Mouse (Mus musculus) hindbrain, embryonic 11.5 days (tissue): ENCODE data around the gene Oca2. TPM values are rescaled to one million over a fixed set of nuclear protein-coding genes. Genes with fewer than 3 reads are reported as not detected.

Source experiments
- ATAC-seq: fragments of 200-750 bp; cut with Nextera tagmentation; 2 replicates; pipeline ENCODE4 v1.8.0; 2017; ENCODE audit warnings: mild to moderate bottlenecking, moderate TSS enrichment, moderate library complexity; ENCODE audit not compliant: low FRiP score
- DNase-seq: peaks from one replicate; pipeline ENCODE4 v3.0.0-alpha.2; 2015; ENCODE audit warnings: low spot score
- H3K27ac ChIP-seq: fragments of 300-500 bp; sonication (generic); 2 replicates; pipeline ENCODE4 v1.5.1; 2014; ENCODE audit warnings: mild to moderate bottlenecking, low read depth, low read length
- H3K27me3 ChIP-seq: fragments of 300-500 bp; sonication (generic); 2 replicates; pipeline ENCODE4 v1.6.1; 2014; ENCODE audit warnings: mild to moderate bottlenecking, low read length, moderate library complexity, mixed read lengths; ENCODE audit not compliant: control insufficient read depth, insufficient read depth
- H3K36me3 ChIP-seq: fragments of 300-500 bp; sonication (generic); 2 replicates; pipeline ENCODE4 v1.6.1; 2014; ENCODE audit warnings: mild to moderate bottlenecking, low read length, moderate library complexity, mixed read lengths; ENCODE audit not compliant: control insufficient read depth, insufficient read depth
- H3K4me1 ChIP-seq: fragments of 300-500 bp; sonication (generic); replicated peaks from 2 replicates; pipeline ENCODE4 v1.6.1; 2014; ENCODE audit warnings: low read length, mixed read lengths; ENCODE audit not compliant: control insufficient read depth, insufficient read depth
- H3K4me2 ChIP-seq: fragments of 300-500 bp; sonication (generic); replicated peaks from 2 replicates; pipeline ENCODE4 v1.6.1; 2014; ENCODE audit warnings: mild to moderate bottlenecking, low read depth, low read length
- H3K4me3 ChIP-seq: fragments of 300-500 bp; sonication (generic); 2 replicates; pipeline ENCODE4 v1.5.1; 2014; ENCODE audit warnings: low read depth, low read length
- H3K9ac ChIP-seq: fragments of 300-500 bp; sonication (generic); 2 replicates; pipeline ENCODE4 v1.6.1; 2014; ENCODE audit warnings: low read depth, low read length
- H3K9me3 ChIP-seq: fragments of 300-500 bp; sonication (generic); 2 replicates; pipeline ENCODE4 v1.6.1; 2016; ENCODE audit warnings: low read length; ENCODE audit not compliant: control insufficient read depth
- WGBS: fragments of 180-500 bp; shearing (Covaris S2); extraction: QIAGEN DNeasy Blood & Tissue Kit; methylation state at CpG from one replicate; pipeline ENCODE4 v1.1.7; 2014; 5-methylcytosine and 5-hydroxymethylcytosine counted together
- polyA plus RNA-seq: library from polyadenylated mRNA; unstranded; fragments of >200 nt; fragmentation: Nextera tagmentation; extraction: Ambion mirVana; gene quantifications from 2 replicates; pipeline ENCODE4 v1.2.1, GENCODE M21; 2014

Gene Oca2
- 0.32 and 0.56 TPM in 2 replicates for polyA plus RNA-seq

GRCm38 (mm10) chr7:56239543-56239942 is at the start of gene Oca2:
TSS of gene Oca2 (plus strand) at chr7:56239760.
- no peak for DNase-seq

DNA sequence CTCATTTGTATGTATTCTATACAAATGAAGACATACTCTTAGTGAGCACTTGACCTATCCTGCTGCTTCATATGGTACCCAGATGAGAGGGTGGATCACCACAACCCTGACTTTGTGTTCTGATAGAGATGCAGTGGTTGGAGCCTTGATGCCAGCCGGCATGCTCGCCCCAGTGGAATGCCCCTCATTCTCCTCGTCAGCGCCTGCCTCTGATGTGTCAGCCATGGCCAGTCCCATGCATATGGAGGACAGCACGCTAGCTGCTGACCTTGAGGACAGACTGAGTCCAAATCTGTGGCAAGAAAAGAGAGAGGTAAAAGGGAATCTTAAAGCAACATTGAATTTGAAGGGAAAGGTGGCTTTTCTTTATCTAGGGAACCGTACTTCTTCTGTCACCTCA is 48.5 kb upstream of the Oca2 start:
- no peaks in the 10 kb centered on the region for H3K9me3 ChIP-seq
- WGBS, result 91% methylated on average over 6 of the region's 6 CpGs
- 0 out of 2 replicates have a peak, but pooled peaks cover under 1% of the 10 kb centered on the region for H3K36me3 ChIP-seq
- no peak overlapping the region for H3K4me2 ChIP-seq
- no peaks in the 10 kb centered on the region for H3K4me1 ChIP-seq
- ATAC-seq (no peak), DNase-seq (no peak)
- H3K4me3 ChIP-seq, result no peak overlapping the region
- no peak overlapping the region for H3K27ac ChIP-seq
- H3K9ac ChIP-seq, result no peak overlapping the region
- no peaks in the 10 kb centered on the region for H3K27me3 ChIP-seq

More at GRCm38 (mm10) chr7:56239543-56239942, at the start of gene Oca2:
- Histone ChIP-seq H3K27me3 (no peaks in the 10 kb centered on the region), H3K27ac (no peak within 1 kb of the TSS), H3K4me2 (no peak within 1 kb of the TSS), H3K9ac (no peak within 1 kb of the TSS), H3K4me1 (no peaks in the 10 kb centered on the region), H3K4me3 (no peak within 1 kb of the TSS), H3K9me3 (no peaks in the 10 kb centered on the region), H3K36me3 (no peaks in the 10 kb centered on the region)
- WGBS, result 40% methylated on average over 3 of the region's 3 CpGs
- no peak for ATAC-seq

- H3K9ac ChIP-seq, result no peak overlapping the region
- no peak overlapping the region for H3K4me2 ChIP-seq
- no peak overlapping the region for H3K27ac ChIP-seq
- no peaks in the 10 kb centered on the region for H3K27me3 ChIP-seq
- ATAC-seq, result no peak
- H3K9me3 ChIP-seq, result no peaks in the 10 kb centered on the region
- DNase-seq, result no peak
- H3K4me3 ChIP-seq, result no peak overlapping the region
- no peaks in the 10 kb centered on the region for H3K36me3 ChIP-seq
- WGBS, result 70% methylated on average over 4 of the region's 4 CpGs
- no peaks in the 10 kb centered on the region for H3K4me1 ChIP-seq
These were observed 47.9 kb upstream of the Oca2 start for GRCm38 (mm10) chr7:56191661-56192060.

GRCm38 (mm10) chr7:56201483-56202218 is 37.9 kb upstream of the Oca2 start:
- H3K27ac ChIP-seq, result no peak overlapping the region
- no peaks in the 10 kb centered on the region for H3K4me1 ChIP-seq
- H3K9me3 ChIP-seq, result no peaks in the 10 kb centered on the region
- no peak for DNase-seq
- 98% methylated on average over 10 of the region's 10 CpGs for WGBS
- no peak for ATAC-seq
- H3K27me3 ChIP-seq, result no peaks in the 10 kb centered on the region
- H3K36me3 ChIP-seq, result peaks cover 7% of the 10 kb centered on the region; the same call in 1 of the 2 replicates
- no peak overlapping the region for H3K9ac ChIP-seq
- H3K4me3 ChIP-seq, result no peak overlapping the region
- H3K4me2 ChIP-seq, result no peak overlapping the region

DNA sequence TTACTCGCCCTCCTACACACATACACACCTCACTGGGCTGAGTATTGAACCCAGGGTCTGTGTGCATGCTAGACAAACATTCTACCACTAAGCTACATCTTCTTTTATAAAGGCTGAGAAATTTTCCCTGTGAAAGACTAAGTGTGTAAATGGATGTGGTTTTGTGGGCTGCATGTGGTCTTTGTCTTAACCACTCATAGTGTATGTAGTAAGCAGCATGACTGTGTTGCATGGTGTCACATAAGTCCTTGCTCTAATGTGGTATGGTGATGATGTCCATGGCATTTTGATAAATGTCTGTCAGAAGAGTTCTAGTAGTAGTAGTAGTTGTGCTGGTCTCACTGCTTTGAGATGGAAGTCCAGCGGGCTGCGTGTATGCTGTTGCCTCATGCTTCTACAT is 36.7 kb upstream of the Oca2 start:
- Histone ChIP-seq H3K36me3 (peaks cover 7% of the 10 kb centered on the region; the same call in 1 of the 2 replicates), H3K4me2 (no peak overlapping the region), H3K27ac (no peak overlapping the region), H3K4me3 (no peak overlapping the region), H3K4me1 (no peaks in the 10 kb centered on the region), H3K9me3 (no peaks in the 10 kb centered on the region), H3K9ac (no peak overlapping the region), H3K27me3 (no peaks in the 10 kb centered on the region)
- WGBS, result 93% methylated on average over 3 of the region's 3 CpGs
- ATAC-seq (no peak), DNase-seq (no peak)

- DNase-seq (no peak), ATAC-seq (no peak)
- Histone ChIP-seq H3K27ac (no peak overlapping the region), H3K36me3 (peaks cover 7% of the 10 kb centered on the region; the same call in 1 of the 2 replicates), H3K4me1 (no peaks in the 10 kb centered on the region), H3K27me3 (no peaks in the 10 kb centered on the region), H3K4me3 (no peak overlapping the region), H3K9ac (no peak overlapping the region), H3K9me3 (no peaks in the 10 kb centered on the region), H3K4me2 (no peak overlapping the region)
- 91% methylated on average over 2 of the region's 2 CpGs for WGBS
These were observed 36.3 kb upstream of the Oca2 start for GRCm38 (mm10) chr7:56203286-56203685.

DNA sequence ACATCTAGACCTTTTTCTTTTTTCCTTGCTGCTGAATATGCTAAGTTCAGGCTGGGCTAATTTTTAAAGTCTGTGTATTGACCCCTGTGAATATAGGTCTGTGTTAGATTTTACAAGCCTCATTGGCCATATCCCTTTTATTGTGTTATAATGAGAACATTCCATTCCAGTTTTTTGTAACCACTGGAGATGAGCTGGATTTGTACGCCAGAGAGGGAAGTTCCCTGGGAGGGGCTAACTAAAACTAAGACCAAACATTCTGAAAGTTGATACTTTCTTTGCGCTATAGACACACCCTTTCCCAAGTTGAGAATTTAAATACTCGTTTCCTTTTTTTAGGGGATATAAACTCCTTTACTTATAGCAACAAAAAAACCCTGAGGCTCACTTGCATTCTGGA is 34.7 kb upstream of the Oca2 start:
- WGBS, result 60% methylated on average over 3 of the region's 3 CpGs
- no peak for ATAC-seq
- no peaks in the 10 kb centered on the region for H3K4me1 ChIP-seq
- no peaks in the 10 kb centered on the region for H3K27me3 ChIP-seq
- DNase-seq, result no peak
- peaks cover 7% of the 10 kb centered on the region; the same call in 1 of the 2 replicates for H3K36me3 ChIP-seq
- H3K9me3 ChIP-seq, result no peaks in the 10 kb centered on the region
- no peak overlapping the region for H3K27ac ChIP-seq
- no peak overlapping the region for H3K4me2 ChIP-seq
- no peak overlapping the region for H3K9ac ChIP-seq
- no peak overlapping the region for H3K4me3 ChIP-seq

DNA sequence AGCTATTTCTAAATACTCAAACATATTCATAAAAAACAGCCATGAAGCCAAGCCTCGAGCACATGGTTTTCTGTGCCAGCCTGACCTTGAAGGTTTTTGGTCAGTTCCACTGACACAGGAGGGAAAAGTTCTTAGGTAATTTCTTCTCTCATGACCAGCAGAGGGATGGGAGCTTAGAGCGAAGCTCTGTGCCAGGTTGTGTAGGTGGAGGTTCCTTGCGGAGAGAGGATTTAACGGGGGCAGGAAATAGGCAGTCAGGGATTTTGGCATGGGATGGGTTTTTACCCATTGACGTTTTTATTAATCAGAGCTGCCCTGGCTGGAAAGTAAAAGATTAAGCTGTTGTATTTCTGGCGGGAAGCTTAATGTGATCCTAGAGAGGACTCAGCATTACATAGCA is 18.7 kb upstream of the Oca2 start:
- no peak overlapping the region for H3K27ac ChIP-seq
- no peak overlapping the region for H3K4me2 ChIP-seq
- H3K9me3 ChIP-seq, result no peaks in the 10 kb centered on the region
- WGBS, result 94% methylated on average over 6 of the region's 6 CpGs
- DNase-seq (no peak), ATAC-seq (no peak)
- no peak overlapping the region for H3K9ac ChIP-seq
- no peak overlapping the region for H3K4me3 ChIP-seq
- no peaks in the 10 kb centered on the region for H3K4me1 ChIP-seq
- no peaks in the 10 kb centered on the region for H3K27me3 ChIP-seq
- H3K36me3 ChIP-seq, result 0 out of 2 replicates have a peak, but pooled peaks cover 7% of the 10 kb centered on the region

- no peaks in the 10 kb centered on the region for H3K9me3 ChIP-seq
- no peak overlapping the region for H3K4me3 ChIP-seq
- no peak for DNase-seq
- ATAC-seq, result 0 out of 2 replicates have a peak, but pooled peaks have one; percentile 23
- H3K4me2 ChIP-seq, result no peak overlapping the region
- H3K27me3 ChIP-seq, result no peaks in the 10 kb centered on the region
- H3K36me3 ChIP-seq, result no peaks in the 10 kb centered on the region; the same call in 1 of the 2 replicates
- H3K9ac ChIP-seq, result no peak overlapping the region
- WGBS, result 51% methylated on average over 5 of the region's 5 CpGs
- H3K4me1 ChIP-seq, result no peaks in the 10 kb centered on the region
- H3K27ac ChIP-seq, result no peak overlapping the region
These were observed 3.7 kb upstream of the Oca2 start for GRCm38 (mm10) chr7:56235794-56236423.
